Mouse (Mus musculus) liver, postnatal 0 days (tissue): ENCODE results near the gene Gm10053. TPM values are rescaled to one million over a fixed set of nuclear protein-coding genes. Genes with fewer than 3 reads are reported as not detected.

Experiments
- ATAC-seq: fragments of 200-750 bp; cut with Nextera tagmentation; 2 replicates; pipeline ENCODE4 v1.8.0; 2017; ENCODE audit warnings: mild to moderate bottlenecking, moderate library complexity
- DNase-seq: peaks from one replicate; pipeline ENCODE4 v3.0.0-alpha.2; 2016
- H3K27ac ChIP-seq: fragments of 300-500 bp; sonication (generic); 2 replicates; pipeline ENCODE4 v1.5.1; 2014; ENCODE audit warnings: antibody characterized with exemption, moderate library complexity, mild to moderate bottlenecking, low read depth
- H3K27me3 ChIP-seq: fragments of 300-500 bp; sonication (generic); 2 replicates; pipeline ENCODE4 v1.6.1; 2014; ENCODE audit warnings: low read length, control low read depth, mixed read lengths; ENCODE audit not compliant: insufficient read depth
- H3K36me3 ChIP-seq: fragments of 300-500 bp; sonication (generic); replicated peaks from 2 replicates; pipeline ENCODE4 v1.6.1; 2014; ENCODE audit warnings: mild to moderate bottlenecking, control low read depth, low read length, moderate library complexity, mixed read lengths; ENCODE audit not compliant: insufficient read depth
- H3K4me1 ChIP-seq: fragments of 300-500 bp; sonication (generic); 2 replicates; pipeline ENCODE4 v1.6.1; 2014; ENCODE audit warnings: antibody characterized with exemption, mild to moderate bottlenecking, control low read depth; ENCODE audit not compliant: insufficient read depth
- H3K4me2 ChIP-seq: fragments of 300-500 bp; sonication (generic); 2 replicates; pipeline ENCODE4 v1.6.1; 2014; ENCODE audit warnings: low read depth, mild to moderate bottlenecking, low read length, moderate library complexity, mixed read lengths
- H3K4me3 ChIP-seq: fragments of 300-500 bp; sonication (generic); 2 replicates; pipeline ENCODE4 v1.5.1; 2014; ENCODE audit warnings: low read depth, low read length
- H3K9ac ChIP-seq: fragments of 300-500 bp; sonication (generic); replicated peaks from 2 replicates; pipeline ENCODE4 v1.6.1; 2014; ENCODE audit warnings: mild to moderate bottlenecking, moderate library complexity
- H3K9me3 ChIP-seq: fragments of 300-500 bp; sonication (generic); 2 replicates; pipeline ENCODE4 v1.6.1; 2016; ENCODE audit warnings: mild to moderate bottlenecking, control low read depth, low read length, mixed read lengths
- CTCF ChIP-seq: sonication (generic); IDR thresholded peaks from 2 replicates; pipeline ENCODE4 v1.5.1; 2016; ENCODE audit warnings: antibody characterized with exemption, low read depth
- EP300 ChIP-seq: IDR thresholded peaks from 2 replicates; pipeline ENCODE4 v1.6.1; 2016; ENCODE audit warnings: antibody characterized with exemption, low read depth, mild to moderate bottlenecking
- WGBS: fragments of 180-500 bp; shearing (Covaris S2); extraction: QIAGEN DNeasy Blood & Tissue Kit; methylation state at CpG from one replicate; pipeline ENCODE4 v1.1.7; 2014; ENCODE audit not compliant: insufficient replicate concordance; 5-methylcytosine and 5-hydroxymethylcytosine counted together
- polyA plus RNA-seq: library from polyadenylated mRNA; unstranded; fragments of >200 nt; fragmentation: Nextera tagmentation; extraction: Ambion mirVana; gene quantifications from 2 replicates; pipeline ENCODE4 v1.2.1, GENCODE M21; 2015

Gene Gm10053
- polyA plus RNA-seq, 1 experiment from 2014 or later, result 307 TPM

- TF ChIP-seq CTCF (no peak), EP300 (no peak)
- H3K27me3 ChIP-seq, result peaks cover 60% of the 10 kb centered on the region
- no peak overlapping the region for H3K27ac ChIP-seq
- ATAC-seq (no peak), DNase-seq (no peak)
- no peak overlapping the region for H3K4me3 ChIP-seq
- H3K4me1 ChIP-seq, result no peaks in the 10 kb centered on the region
- H3K4me2 ChIP-seq, result no peak overlapping the region
- no peaks in the 10 kb centered on the region for H3K9me3 ChIP-seq
- H3K36me3 ChIP-seq, result no peaks in the 10 kb centered on the region
- 50% methylated on average over 2 of the region's 2 CpGs for WGBS
- no peak overlapping the region for H3K9ac ChIP-seq
Measured at GRCm38 (mm10) chr19:24902821-24903220, 27.3 kb downstream of the Gm10053 start.

- H3K9ac ChIP-seq, result no peak overlapping the region
- DNase-seq, result no peak
- WGBS, result 72% methylated on average over 4 of the region's 6 CpGs
- TF ChIP-seq CTCF (no peak), EP300 (no peak)
- no peak overlapping the region for H3K4me2 ChIP-seq
- H3K4me3 ChIP-seq, result no peak overlapping the region
- H3K27me3 ChIP-seq, result peaks cover 13% of the 10 kb centered on the region
- ATAC-seq, result no peak
- H3K27ac ChIP-seq, result no peak overlapping the region
- no peaks in the 10 kb centered on the region for H3K9me3 ChIP-seq
- H3K36me3 ChIP-seq, result no peaks in the 10 kb centered on the region
- H3K4me1 ChIP-seq, result no peaks in the 10 kb centered on the region
Measured at GRCm38 (mm10) chr19:24907655-24908054, 32.2 kb downstream of the Gm10053 start.

GRCm38 (mm10) chr19:24908385-24909155, 33.1 kb downstream of the Gm10053 start:
- H3K27ac ChIP-seq, result no peak overlapping the region
- DNase-seq (no peak), ATAC-seq (no peak)
- H3K27me3 ChIP-seq, result peaks cover 5% of the 10 kb centered on the region
- 73% methylated on average over 3 of the region's 3 CpGs for WGBS
- H3K4me2 ChIP-seq, result no peak overlapping the region
- TF ChIP-seq CTCF, result no peak
- no peak for TF ChIP-seq EP300
- no peaks in the 10 kb centered on the region for H3K4me1 ChIP-seq
- H3K36me3 ChIP-seq, result no peaks in the 10 kb centered on the region
- no peak overlapping the region for H3K9ac ChIP-seq
- H3K4me3 ChIP-seq, result no peak overlapping the region
- no peaks in the 10 kb centered on the region for H3K9me3 ChIP-seq

- Histone ChIP-seq H3K36me3 (peaks cover 8% of the 10 kb centered on the region; the same call in 1 of the 2 replicates), H3K27me3 (no peaks in the 10 kb centered on the region), H3K27ac (no peak overlapping the region), H3K4me2 (no peak overlapping the region), H3K9ac (no peak overlapping the region), H3K4me3 (no peak overlapping the region), H3K9me3 (no peaks in the 10 kb centered on the region), H3K4me1 (no peaks in the 10 kb centered on the region)
- TF ChIP-seq CTCF (no peak), EP300 (no peak)
- DNase-seq (no peak), ATAC-seq (no peak)
- 84% methylated on average over 5 of the region's 5 CpGs for WGBS
Measured at GRCm38 (mm10) chr19:24920866-24921265, 45.4 kb downstream of the Gm10053 start.

Other genes with a start within 250 kb of the Gm10053 start
- 0.06 and 0.07 TPM in 2 replicates for gene Tmem252, start 201.7 kb upstream of the Gm10053 start, polyA plus RNA-seq
- 0.04 TPM in 1 of 2 replicates, not detected in the other for gene Pgm5, start 13.8 kb upstream of the Gm10053 start, polyA plus RNA-seq
- 0.14 and 0.21 TPM in 2 replicates for gene Foxd4, start 25.5 kb downstream of the Gm10053 start, polyA plus RNA-seq
- 6.9 and 7.0 TPM in 2 replicates for gene Cbwd1, start 85.9 kb downstream of the Gm10053 start, polyA plus RNA-seq
- 10.3 and 12.5 TPM in 2 replicates for gene Dock8, start 123.8 kb downstream of the Gm10053 start, polyA plus RNA-seq